Mouse (Mus musculus): ENCODE measurements around the gene Tex101.
"Not testable (repeated sequence)": the region's sequence is repeated elsewhere in the genome, so short reads cannot be mapped to it uniquely, and the experiment has no call there.

The Tex101 gene

GRCm38 (mm10) chr7:24676575-24676974 is at the start of gene Tex101:
Gene Tex101 (minus strand): TSS chr7:24676675.
- DNase-seq (ENCODE audit: low spot score): no peak

- DNase-seq (ENCODE audit: low spot score): no peak
These were observed 38.6 kb upstream of the Tex101 start for GRCm38 (mm10) chr7:24715039-24715438.

DNA sequence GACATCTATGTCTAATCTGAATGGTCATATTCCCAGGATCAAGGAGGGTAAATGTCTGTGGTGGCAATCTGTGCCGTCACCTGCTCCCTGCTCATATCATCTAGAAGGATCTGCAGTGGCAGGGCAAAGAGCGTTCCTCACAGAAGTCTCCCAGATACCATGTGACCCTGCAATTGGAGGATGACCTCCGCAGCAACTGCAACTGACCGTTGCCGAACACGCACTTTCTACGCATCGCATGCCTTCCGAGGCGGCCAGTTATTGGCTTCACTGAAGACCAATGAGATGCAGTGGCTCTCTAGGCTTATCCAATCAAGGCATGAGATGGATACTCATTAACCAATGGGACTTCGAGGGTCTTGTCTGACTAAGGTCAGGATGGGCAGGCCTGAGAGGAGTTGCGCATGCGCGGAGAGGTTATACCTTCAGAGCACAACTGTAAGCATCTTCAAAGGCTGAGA is 32.4 kb upstream of the Tex101 start, which contains the start of gene BC049730:
BC049730 (plus strand) TSS at position 411 of the 461 bp plus-strand sequence.
- DNase-seq (ENCODE audit: low spot score): no peak

DNA sequence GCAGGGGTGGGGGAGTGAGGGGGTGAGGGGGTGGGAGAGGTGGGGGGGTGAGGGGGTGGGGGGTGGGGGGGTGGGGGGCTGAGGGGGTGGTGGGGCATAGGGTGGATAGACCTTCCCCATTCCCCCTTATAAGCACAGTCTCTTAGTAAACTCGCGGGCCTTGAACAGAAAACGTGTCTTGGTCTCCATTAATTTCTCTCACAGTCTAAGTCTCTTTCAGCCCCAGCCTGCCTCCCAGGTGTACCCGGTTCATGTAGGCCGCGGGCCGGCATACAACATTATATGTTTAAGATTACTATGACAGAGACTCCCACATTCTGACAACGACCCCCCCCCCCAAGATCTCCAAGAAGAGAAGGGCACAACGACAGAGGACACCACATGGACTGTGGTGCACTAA is 26.4 kb upstream of the Tex101 start:
- DNase-seq (ENCODE audit: low spot score): not testable (repeated sequence)

DNA sequence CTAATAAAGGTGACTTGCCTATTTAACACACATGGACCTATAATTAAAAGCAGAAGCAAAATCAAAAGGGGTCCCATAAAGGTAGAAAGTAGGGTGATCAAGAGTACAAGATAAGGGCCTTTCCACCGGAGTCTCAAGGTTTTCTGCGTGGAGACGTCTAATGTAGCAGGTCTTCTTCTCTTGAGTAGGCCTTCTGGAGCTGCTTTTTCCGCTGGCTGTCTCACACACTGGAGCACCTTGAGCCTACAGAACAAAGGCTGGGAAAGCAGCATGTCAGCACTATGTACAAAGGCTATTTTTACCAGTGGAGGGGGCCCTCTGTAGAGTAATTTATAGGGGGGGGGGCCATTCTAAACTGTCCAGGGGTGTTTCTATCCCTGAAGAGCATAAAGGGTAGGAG is 21.4 kb upstream of the Tex101 start:
- DNase-seq (ENCODE audit: low spot score): not testable (repeated sequence)

- not testable (repeated sequence) for DNase-seq (ENCODE audit: low spot score)
These were observed 16.2 kb upstream of the Tex101 start for GRCm38 (mm10) chr7:24692693-24693092.

- not testable (repeated sequence) for DNase-seq (ENCODE audit: low spot score)
These were observed 11.0 kb upstream of the Tex101 start for GRCm38 (mm10) chr7:24687519-24687918.

DNA sequence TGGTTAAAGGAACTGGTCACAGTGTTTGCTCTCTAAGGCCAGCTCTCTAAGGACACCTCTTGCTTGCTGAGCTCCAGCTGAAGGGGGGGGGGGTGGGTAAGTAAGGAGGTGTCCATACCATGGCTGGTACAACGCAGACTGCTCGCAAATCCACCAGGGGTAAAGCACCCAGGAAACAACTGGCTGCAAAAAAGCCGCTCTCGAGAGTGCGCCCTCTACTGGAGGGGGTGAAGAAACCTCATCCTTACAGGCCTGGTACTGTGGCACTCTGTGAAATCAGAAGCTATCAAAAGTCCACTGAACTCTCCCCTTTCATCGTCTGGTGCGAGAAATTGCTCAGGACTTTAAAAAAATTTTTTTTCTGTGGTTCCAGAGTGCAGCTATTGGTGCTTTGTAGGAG is 7.6 kb upstream of the Tex101 start:
- not testable (repeated sequence) for DNase-seq (ENCODE audit: low spot score)

DNA sequence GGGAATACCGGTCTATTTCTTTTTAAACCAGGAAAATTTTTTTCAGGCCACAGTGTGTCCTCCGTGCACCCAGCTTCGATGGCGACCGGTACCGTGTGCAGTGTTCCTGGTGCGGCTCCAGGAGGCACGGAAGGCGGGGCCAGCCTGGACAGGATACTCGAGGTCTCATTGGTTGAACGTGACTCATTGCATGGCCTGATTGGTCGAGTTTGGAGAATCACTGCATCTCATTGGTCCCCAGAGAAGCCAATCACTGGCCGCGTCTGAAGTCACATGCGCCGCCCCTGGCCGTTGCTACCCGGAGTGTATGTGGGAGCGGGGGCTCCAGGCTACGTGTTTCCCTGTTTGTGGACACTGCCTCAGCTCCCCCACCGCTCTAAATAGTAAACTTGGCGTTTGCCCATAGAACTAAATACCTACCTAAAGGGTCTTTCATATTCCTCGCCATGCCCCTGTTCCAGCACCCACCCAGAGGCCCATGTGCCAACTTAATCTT is 4.5 kb downstream of the Tex101 start:
- DNase-seq (ENCODE audit: low spot score): no peak

- DNase-seq (ENCODE audit: low spot score): no peak
These were observed 11.5 kb downstream of the Tex101 start for GRCm38 (mm10) chr7:24664959-24665358.

- no peak for DNase-seq (ENCODE audit: low spot score)
These were observed 12.2 kb downstream of the Tex101 start for GRCm38 (mm10) chr7:24664301-24664700.

DNA sequence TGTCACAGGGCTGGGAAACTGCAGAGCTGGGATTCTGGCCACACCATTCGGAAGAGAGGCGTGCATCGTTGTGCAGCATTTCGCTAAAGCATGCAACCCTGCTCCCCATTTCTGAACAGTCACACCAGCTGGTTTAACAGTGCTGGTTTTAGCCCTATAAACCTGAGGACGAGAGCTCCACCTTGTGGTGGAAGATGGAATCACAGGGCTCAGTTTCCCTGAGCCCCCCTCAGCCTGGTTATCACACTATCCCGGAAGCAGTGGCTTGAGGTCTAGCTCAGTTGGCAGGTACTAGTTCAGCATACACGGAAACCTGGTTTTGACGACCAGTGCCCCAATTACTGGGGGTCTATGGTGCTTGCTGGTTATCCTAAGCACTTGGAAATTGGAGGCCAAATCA is 13.9 kb downstream of the Tex101 start:
- DNase-seq (ENCODE audit: low spot score): peak; percentile 28

DNA sequence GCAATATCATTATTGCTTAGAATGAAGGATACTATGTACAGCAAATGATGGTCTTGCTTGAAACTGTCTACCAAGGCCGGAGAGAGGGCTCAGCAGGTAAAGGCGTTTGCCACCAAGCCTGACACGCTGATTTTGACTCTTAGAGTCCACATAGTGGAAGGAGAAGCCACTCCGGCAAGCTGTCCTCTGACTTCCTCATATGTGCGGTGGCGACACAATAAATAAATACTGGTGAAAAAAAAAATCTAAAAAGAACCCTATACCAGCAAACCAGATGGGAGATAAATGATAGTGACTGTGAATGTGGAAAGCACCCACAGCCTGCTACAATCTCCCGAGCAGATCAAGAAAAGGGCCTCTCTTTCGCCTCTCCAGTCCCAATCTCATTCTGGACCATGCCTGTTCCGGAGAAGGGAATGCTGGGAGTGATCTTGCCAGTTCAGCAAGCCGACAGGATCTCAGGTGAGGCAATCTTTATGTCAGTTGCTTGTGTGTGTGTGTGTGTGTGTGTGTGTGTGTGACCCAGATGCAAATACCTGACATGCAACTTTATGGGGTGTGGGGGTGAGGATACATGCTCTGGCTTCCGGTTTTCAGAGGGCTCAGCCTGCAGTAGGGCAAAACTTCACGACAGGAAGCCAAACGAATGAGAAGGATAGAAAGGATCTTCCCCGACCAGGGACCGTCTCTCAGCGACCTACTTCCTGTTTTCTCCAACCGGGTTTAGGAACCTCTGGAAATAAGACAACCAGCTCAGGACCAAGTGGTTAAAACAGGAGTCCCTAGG is 15.2 kb downstream of the Tex101 start:
- no peak for DNase-seq (ENCODE audit: low spot score)

GRCm38 (mm10) chr7:24659737-24660357 is 16.6 kb downstream of the Tex101 start:
- no peak for DNase-seq (ENCODE audit: low spot score)

DNA sequence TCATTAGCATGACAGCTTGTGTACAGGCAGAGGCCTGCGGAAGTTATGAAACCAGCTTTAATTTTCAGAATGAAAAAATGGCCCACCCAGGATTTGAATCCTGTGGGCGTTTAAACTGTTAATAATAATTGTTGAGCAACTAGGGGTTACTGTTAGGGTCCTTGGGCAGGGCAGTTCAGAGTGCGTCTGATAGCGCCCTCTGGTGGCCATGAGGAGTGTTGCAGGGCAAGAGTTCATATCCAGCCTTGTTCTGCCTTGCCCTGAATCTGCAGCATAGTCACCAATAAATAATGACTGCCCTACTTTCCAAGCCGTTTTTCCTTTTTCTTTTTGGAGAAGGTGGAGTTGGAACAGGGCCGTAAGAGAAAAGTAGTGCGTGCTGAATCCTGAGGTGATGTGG is 22.8 kb downstream of the Tex101 start:
- peak; percentile 14 for DNase-seq (ENCODE audit: low spot score)

- DNase-seq (ENCODE audit: low spot score): no peak
These were observed 30.0 kb downstream of the Tex101 start for GRCm38 (mm10) chr7:24646486-24646885.

DNA sequence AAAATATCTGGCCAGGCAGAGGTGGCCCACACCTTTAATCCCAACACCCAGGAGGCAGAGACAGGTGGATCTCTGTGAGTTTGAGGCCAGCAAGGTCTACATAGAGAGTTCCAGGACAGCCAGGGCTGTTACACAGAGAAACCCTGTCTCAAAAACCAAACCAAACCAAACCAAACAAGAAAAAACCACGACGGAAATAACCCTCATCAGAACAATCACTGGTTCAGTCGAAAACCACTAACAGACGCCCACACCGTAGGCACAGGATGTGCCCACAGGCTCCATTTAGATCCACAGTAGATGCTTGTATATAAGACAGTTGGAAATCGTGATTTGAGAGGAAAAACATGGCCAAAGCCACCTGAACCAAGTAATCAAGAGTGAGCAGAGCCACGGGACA is 31.5 kb downstream of the Tex101 start:
- no peak for DNase-seq (ENCODE audit: low spot score)

DNA sequence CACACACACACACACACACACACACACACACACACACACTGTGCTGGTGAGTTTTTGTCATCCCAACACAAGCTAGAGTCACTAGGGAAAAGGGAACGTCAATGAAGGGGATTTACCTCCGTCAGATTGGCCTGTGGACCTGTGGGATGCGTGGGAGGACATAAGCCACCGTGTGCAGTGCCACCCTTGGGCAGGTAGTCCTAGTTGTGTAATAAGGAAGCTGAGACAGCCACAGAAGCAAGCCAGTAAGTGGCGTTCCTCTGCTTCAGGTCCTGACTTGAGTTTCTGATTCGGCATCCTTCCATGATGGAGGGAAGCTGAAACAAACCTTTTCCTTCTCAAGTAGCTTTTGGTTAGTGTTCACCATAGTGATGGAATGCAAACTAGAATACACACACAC is 32.0 kb downstream of the Tex101 start:
- DNase-seq (ENCODE audit: low spot score): no peak

- peak; percentile 25 for DNase-seq (ENCODE audit: low spot score)
These were observed 34.0 kb downstream of the Tex101 start for GRCm38 (mm10) chr7:24642491-24642890.

DNA sequence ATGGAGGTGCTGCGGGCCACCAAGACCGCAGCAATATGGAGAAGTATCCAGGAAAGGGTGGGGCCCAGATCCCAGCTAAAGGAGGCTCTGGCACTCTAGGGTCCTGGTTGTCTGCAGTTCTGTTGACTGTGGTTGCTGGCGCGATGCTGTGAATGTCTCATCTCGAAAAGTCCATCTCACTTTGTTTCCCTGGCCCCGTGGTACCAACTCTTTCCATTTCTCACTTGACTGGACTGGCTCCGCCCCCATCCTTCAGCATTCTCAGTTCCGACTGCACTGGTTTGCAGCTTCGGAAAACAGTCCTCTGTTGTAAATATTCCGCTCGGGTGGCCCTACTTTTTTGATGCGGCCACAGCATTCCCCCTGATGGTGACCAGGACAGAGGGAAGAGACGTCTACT is 36.0 kb downstream of the Tex101 start:
- no peak for DNase-seq (ENCODE audit: low spot score)

GRCm38 (mm10) chr7:24638026-24638856 is 38.2 kb downstream of the Tex101 start:
- DNase-seq (ENCODE audit: low spot score): no peak

DNA sequence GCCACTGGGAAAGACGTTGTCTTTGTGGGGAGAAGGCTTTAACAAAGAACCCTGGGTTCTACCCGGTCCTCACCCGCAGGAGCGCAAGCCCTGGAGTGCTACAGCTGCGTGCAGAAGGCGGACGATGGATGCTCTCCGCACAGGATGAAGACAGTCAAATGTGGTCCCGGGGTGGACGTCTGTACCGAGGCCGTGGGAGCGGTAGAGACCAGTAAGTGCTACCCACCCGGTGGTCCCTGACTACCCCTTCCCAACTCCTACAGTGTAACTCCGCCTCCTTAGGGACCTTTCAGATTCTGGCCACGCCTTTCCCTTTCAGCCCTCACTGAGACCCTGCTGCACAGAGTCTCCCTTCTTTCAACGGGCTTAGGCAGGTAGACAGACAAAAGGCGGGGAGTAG is 39.4 kb downstream of the Tex101 start:
- DNase-seq (ENCODE audit: low spot score): no peak
